Mouse (Mus musculus) brain, embryonic 14.5 days (tissue): Measurements from ENCODE around the gene Drg1.

Source experiments
- CTCF ChIP-seq: fragments of 200-500 bp; IDR thresholded peaks from 2 replicates; pipeline ENCODE4 v1.5.1; 2012; ENCODE audit warnings: inconsistent platforms, mild to moderate bottlenecking, moderate library complexity, borderline replicate concordance; ENCODE audit not compliant: insufficient read depth, insufficient read length; ENCODE audit errors: extremely low read depth
- POLR2A ChIP-seq: fragments of 200-500 bp; IDR thresholded peaks from 2 replicates; pipeline ENCODE4 v1.6.1; 2012; ENCODE audit warnings: mild to moderate bottlenecking, inconsistent platforms, borderline replicate concordance; ENCODE audit not compliant: poor library complexity, insufficient read depth, insufficient read length, severe bottlenecking; ENCODE audit errors: extremely low read depth

DNA sequence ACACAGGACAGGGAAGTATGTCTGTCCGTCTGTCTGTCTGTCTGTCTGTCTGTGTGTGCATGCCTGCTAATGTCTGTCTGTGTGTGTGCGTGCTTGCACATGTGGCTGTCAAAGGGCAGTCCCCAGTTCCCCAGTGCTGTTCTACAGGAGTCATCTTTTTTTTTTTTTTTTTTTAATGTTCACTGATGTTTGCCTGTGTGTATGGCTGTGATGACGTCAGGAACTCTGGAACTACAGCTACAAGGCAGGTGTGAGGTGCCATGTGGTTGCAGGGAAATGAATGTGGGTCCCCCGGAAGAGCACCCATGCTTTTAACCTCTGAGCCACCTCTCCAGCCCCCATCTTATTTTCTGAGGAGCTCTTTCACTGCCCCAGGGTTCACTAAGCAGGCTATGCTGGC, 43.7 kb upstream of the Drg1 start:
- no peak for TF ChIP-seq CTCF
- no peak for TF ChIP-seq POLR2A
